Mouse (Mus musculus): ENCODE measurements around the gene 1810013L24Rik.

Gene 1810013L24Rik

DNA sequence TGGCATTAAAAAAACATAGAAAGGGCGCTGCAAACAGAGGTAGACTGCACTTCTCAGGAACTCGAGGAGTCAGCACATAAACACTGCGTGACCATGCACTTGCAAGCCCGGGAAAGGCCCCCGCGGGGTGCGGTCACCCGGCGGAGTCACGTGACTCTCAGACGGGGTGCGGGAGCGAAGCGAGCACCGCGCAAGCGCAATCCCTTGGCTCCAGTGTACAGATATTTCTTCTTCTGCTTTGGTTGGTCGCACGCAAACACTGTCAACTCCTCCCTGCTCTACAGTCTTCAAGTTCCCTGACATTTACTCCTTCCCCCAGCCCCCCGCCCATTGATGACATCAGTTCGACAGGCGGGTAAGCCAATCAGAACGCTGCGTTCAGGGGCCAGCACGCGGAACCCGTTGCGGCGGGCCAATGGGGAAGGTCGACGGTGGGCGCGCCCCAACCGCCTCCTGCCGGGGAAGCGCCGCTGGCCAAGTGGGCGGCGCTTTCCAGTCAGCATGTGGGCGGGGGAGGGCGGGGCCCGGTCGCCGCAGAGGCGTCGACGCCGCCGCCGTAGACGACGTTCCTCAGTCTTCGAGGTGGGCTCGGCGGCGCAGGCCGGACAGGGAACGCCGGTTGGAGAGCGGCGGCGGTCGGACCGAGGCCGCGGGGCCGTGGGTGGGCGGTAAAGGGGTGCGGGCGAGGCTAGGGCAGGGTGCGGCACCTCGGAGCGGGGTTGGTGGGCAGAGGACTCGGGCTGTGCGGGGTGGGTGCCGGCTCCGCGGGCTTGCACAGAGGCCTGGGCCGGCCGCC is at the start of gene 1810013L24Rik:
Gene 1810013L24Rik (plus strand): TSS at position 537 of the 796 bp plus-strand sequence.
- DNase-seq, result peak; percentile 99

- no peak for DNase-seq
Observed at GRCm38 (mm10) chr16:8780187-8780586, 49.7 kb upstream of the 1810013L24Rik start.

DNA sequence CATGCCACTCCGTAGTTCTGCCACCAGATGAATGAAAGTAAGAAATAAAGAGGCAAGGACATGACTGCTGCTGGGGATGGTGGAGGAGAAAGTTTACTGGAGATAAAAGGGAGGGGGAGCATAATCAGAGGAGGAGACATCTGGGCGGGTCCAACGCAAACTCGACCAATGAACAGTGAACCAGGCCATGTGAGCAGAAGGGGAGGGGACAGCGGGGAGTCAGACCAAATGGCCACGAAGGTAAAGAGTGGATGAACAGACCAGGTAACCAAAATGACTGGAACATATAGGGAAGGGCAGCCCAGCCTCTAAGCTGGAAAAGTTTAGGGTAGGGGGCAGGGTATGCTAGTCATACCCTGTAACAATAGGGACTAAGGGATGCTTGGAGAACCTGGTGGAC is 48.7 kb upstream of the 1810013L24Rik start:
- DNase-seq, result no peak

- DNase-seq, result no peak
Observed at GRCm38 (mm10) chr16:8781660-8782059, 48.2 kb upstream of the 1810013L24Rik start.

DNA sequence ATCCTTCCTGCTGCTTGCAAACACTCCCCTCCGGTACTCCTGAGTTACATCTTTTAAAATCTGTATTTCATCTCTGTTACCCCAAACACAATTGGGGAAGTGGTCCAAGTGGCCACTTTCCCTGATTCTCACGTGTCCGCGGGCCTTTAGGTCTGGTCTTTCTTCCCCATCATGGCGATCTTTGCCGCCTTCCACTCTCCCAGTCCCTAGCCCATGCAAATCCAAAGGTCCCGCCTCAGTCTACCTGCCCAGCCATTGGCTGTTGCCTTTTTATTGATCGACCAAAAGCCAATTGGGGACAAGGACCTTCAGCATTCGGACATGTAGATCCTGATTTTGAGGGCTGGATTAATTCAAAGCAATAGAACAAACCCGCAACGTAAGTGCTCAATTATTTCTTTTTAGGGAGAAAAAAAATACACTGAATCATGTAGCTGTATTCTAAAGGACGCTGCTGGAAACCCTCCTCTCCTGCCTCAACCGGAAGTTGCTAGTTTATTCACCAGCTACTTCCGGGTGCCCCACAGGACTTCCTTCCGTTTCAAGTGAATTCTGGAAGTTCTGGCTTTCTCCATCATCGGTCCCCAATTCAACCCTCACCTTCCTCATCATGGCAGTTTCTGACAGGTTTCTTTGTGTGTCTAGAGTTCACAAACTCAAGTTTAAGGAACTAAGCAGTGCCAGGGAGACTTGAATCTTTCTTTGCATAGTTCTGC is 46.5 kb upstream of the 1810013L24Rik start:
- no peak for DNase-seq

- peak; percentile 86 for DNase-seq
Observed at GRCm38 (mm10) chr16:8784753-8785152, 45.1 kb upstream of the 1810013L24Rik start.

- DNase-seq, result no peak
Observed at GRCm38 (mm10) chr16:8790886-8791285, 39.0 kb upstream of the 1810013L24Rik start.

- no peak for DNase-seq
Observed at GRCm38 (mm10) chr16:8791949-8792557, 37.8 kb upstream of the 1810013L24Rik start, which contains the start of gene Usp7. Gene Usp7 (minus strand): TSS chr16:8792308.

DNA sequence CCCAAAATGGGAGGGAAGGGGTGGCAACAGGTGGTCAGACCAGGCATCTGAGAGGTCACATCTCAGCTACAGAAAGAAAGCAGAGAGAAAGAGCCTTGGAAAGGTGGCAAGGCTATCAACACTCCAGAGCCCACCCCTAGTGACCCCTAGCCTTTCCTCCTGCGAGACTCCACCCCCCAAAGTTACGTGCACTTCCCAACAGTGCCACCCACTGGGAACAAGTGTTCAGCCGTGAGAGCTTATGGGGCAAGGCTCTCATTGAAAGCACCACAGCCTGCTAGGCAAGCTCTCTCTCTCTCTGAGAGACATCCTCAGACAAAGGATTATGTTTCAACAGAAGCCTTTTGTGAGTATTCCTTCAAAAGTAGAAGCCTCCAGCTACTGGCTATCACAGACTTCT is 34.9 kb upstream of the 1810013L24Rik start:
- peak; percentile 10 for DNase-seq

DNA sequence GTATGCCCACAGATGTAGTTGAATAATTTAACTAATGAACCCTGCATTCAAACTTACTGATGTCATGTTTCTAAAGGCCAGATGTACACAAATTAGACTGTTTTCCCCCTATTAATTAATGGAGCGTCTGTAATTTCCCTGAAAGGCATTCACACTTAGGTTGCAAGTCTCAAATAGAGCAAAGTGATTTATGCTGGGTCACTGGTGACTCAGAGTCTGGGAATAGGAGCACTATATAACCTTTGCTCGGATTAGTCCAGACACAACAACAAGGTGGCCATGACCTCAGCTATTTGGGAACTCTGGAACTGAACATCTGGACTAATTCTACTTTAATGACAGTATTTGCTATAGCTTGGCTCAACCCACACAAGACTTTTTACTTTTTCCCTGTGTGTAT is 34.0 kb upstream of the 1810013L24Rik start:
- no peak for DNase-seq

DNA sequence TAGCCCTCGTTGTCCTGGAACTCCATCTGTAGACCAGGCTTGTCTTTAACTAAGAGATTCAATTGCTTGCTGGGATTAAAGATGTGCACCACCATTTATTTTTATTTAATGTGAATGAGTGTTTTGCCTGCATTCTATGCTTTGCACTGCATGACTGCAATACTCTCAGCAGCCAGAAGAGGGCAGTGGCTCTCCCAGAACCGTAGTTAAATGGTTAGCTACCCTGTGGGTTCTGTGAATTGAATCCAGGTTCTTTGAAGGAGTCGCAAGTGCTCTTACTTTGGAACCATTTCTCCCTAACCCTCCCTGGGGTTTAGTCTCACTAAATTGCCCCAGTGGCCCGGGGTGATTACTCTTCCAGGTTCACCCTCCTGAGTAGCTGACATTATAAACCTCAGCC is 23.2 kb upstream of the 1810013L24Rik start:
- peak; percentile 42 for DNase-seq

DNA sequence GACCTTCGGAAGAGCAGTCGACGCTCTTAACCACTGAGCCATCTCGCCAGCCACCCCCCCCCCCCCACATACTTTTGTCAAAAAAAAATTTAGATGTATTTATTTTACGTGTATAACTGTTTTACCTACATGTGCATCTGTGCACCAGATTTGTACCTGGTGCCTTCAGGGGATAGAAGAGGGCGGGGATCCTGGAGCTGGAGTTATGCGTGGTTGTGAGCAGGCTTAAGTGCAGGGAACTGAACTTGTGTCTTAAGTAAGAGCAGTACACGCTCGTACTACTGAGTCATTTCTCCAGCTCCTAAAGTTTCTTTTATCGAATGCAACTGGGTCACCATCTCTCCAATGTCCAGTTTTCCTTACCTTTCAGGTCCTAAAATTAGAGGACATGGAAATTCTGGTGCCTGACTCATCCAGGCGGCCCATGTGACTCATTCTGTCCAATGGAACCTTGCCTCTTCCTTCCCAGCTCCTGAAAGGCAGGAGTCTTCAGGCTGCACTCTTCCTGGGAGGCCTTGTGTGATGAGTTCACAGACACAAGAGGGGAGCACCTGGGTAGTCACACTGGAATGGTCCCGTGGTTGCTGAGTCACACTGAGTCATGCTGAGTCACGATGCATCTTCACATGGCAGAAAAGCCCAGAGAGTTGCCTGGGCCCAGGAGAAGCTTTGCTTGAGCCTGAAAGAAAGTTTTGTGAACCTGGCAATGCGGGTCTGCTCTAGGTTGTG is 19.3 kb upstream of the 1810013L24Rik start:
- DNase-seq, result no peak

DNA sequence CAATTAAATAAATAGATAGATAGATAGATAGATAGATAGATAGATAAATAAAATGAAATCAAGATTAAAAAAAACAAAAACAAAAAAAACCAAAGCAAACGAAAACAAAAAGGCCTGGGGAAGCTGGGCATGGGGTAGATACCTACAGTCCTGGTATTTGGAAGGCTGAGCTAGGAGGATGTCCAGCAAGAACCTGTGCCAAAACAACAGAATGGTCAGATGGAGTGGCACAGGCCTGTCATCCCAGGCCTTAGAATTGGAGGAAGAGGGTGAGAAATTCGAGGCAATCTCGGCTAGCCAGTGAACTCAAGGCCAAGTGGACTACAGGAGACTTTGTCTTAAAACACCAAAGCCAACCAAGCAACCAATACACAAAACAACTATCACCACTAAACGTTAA is 12.0 kb upstream of the 1810013L24Rik start:
- DNase-seq, result no peak

- DNase-seq, result peak; percentile 24
Observed at GRCm38 (mm10) chr16:8821429-8821828, 8.5 kb upstream of the 1810013L24Rik start.

- no peak for DNase-seq
Observed at GRCm38 (mm10) chr16:8822586-8822985, 7.3 kb upstream of the 1810013L24Rik start.

GRCm38 (mm10) chr16:8823661-8824060 is 6.2 kb upstream of the 1810013L24Rik start:
- peak; percentile 14 for DNase-seq

- DNase-seq, result peak; percentile 9
Observed at GRCm38 (mm10) chr16:8827366-8827765, 2.5 kb upstream of the 1810013L24Rik start.

DNA sequence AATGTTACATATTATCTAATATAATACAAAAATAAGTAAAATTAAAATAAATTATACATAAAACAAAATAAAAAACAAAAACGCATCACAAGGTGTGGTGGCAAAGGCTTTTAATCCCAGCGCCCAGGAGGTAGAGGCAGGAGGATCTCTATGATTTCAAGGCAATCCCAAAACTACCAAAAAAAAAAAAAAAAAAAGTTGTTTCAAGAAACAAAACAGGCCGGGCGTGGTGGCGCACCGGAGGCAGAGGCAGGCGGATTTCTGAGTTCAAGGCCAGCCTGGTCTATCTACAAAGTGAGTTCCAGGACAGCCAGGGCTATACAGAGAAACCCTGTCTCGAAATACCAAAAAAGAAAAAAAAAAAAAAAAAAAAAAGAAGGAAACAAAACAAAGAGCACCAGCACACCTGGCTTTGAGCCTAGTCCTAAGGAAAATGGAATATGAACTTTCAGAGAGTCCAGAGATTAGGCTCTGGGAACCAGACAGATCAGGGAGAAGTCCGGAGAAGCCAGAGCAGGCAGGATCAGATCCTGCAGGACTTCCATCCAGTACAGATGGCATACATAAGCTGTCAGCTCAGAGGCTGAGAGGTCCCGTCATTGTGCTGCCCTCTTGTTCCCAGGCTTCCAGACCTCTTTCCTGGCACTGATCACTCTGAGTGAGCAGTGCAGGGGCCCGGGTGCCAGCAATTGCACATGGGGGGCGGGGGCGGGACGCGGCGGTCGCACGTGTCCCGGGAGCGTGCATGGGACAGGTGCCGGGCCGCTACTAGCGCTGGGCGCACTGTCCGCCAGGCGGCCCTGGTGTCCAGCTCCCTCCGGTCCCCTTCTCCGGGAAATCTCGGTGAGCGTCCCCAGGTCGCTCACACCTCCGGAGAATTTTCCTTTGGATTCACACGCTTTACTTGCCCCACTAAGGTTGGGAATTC is 1.0 kb upstream of the 1810013L24Rik start:
- peak; percentile 77 for DNase-seq

GRCm38 (mm10) chr16:8830431-8831211 is 721 bp downstream of the 1810013L24Rik start:
- peak; percentile 85 for DNase-seq

DNA sequence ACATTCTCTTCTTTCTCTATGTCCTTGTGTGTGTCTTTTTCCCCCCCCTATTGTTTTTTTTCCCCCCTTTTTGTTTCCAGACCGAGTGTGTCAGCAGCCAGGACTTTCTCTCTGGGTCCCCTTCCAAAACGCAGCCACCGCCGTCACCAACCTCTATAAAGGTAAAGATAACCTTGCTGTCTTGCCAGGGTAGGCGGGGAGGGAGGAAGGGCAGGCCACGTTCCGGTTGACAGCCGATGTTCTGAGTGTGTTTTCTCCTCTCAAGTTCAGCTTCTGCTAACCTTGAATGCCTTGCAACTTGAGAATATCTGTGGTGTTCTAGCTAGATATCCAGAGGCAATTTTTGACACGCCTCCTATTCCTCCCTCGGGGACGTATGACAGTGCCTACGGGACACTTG is 1.3 kb downstream of the 1810013L24Rik start:
- DNase-seq, result peak; percentile 14

- no peak for DNase-seq
Observed at GRCm38 (mm10) chr16:8836876-8837275, 7.0 kb downstream of the 1810013L24Rik start.
